Mouse (Mus musculus) B cell, adult 67 days (primary cell): ENCODE measurements around the gene Tlr3. TPM values are rescaled to one million over a fixed set of nuclear protein-coding genes. Genes with fewer than 3 reads are reported as not detected.

Source experiments
- total RNA-seq, 2 experiments: library from RNA; stranded (reverse); gene quantifications; 4 replicates each; pipeline ENCODE4 v1.2.4; 2023

Tlr3 gene
- 10 to 100 TPM; 17.9 to 23.6 TPM for total RNA-seq

DNA sequence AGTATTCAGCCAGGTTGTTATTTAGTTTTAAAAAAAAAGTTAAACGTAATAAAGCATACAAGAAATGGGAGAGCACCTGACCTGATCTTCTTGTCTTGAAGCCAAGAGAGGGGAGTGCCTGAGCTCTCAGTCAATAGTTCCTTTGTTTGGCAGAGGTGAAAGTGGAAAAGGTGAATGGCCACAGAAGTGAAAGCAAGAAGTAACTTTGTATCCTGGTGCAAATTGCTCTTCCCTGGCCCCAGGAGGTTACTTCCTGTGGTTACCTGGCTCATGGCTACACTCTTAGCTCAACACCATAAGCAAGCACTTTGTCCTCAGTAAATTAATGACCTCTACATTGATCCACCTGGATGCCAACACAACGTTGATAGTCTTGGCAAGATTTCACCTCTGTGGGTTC, at the start of gene Tlr3:
Gene Tlr3, minus strand, starts transcription at position 199 of the 400 bp plus-strand sequence.

DNA sequence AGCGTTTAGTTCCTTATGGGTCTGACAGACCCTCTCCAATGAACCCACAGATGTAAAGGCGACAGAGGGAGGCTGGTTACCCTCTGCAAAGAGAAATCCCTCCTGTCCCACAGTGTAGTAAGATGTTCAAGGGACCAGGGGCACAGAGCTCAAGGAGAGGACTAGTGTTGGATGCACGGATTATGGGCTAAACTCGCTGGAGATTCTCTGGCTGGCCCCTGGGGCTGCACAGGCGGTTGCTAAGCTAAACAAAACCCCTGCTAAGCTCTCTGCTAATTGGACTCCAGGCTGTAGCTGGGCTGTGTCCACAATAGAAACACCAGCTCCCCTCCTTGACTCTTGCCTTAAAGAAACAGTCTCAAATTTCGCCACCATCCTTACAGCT, 28.9 kb downstream of the Tlr3 start, which contains the start of gene Fam149a:
Gene Fam149a, minus strand, starts transcription at position 329 of the 385 bp plus-strand sequence.

Other genes with a start within 250 kb of the Tlr3 start
- not detected for gene F11, start 149.0 kb downstream of the Tlr3 start, total RNA-seq
- gene Klkb1, start 116.2 kb downstream of the Tlr3 start, total RNA-seq, result not detected
- gene Gm45753, start 102.6 kb downstream of the Tlr3 start, total RNA-seq, result under 1 TPM in 1 of 2 experiments, not detected in 1; 0.21 TPM
- 10 to 100 TPM in 1 of 2 experiments, 1 to 10 TPM in 1; 8.7 to 10.3 TPM for gene Cyp4v3, start 77.9 kb downstream of the Tlr3 start, total RNA-seq
- gene Fam149a, start 28.8 kb downstream of the Tlr3 start, total RNA-seq, result 1 to 10 TPM; 1.6 to 1.7 TPM
- gene Sorbs2, start 96.7 kb upstream of the Tlr3 start, total RNA-seq, result 10 to 100 TPM; 11.6 to 12.3 TPM